Mouse (Mus musculus): ENCODE measurements around the gene Susd1.

Susd1 gene

GRCm38 (mm10) chr4:59437990-59438854, at the start of gene Susd1:
Susd1 (minus strand) TSS chr4:59438633.
- DNase-seq (ENCODE audit: low spot score), result peak; percentile 20

GRCm38 (mm10) chr4:59471306-59471705, 32.9 kb upstream of the Susd1 start:
- no peak for DNase-seq (ENCODE audit: low spot score)

- DNase-seq (ENCODE audit: low spot score), result no peak
Measured at GRCm38 (mm10) chr4:59465449-59465848, 27.0 kb upstream of the Susd1 start.

- no peak for DNase-seq (ENCODE audit: low spot score)
Measured at GRCm38 (mm10) chr4:59464661-59465060, 26.2 kb upstream of the Susd1 start.

- DNase-seq (ENCODE audit: low spot score), result no peak
Measured at GRCm38 (mm10) chr4:59462494-59462893, 24.1 kb upstream of the Susd1 start.

GRCm38 (mm10) chr4:59461116-59461727, 22.8 kb upstream of the Susd1 start:
- no peak for DNase-seq (ENCODE audit: low spot score)

- no peak for DNase-seq (ENCODE audit: low spot score)
Measured at GRCm38 (mm10) chr4:59459216-59459955, 21.0 kb upstream of the Susd1 start.

GRCm38 (mm10) chr4:59457941-59458340, 19.5 kb upstream of the Susd1 start:
- DNase-seq (ENCODE audit: low spot score), result no peak

GRCm38 (mm10) chr4:59457091-59457490, 18.7 kb upstream of the Susd1 start:
- no peak for DNase-seq (ENCODE audit: low spot score)

GRCm38 (mm10) chr4:59455465-59455864, 17.0 kb upstream of the Susd1 start:
- no peak for DNase-seq (ENCODE audit: low spot score)

- DNase-seq (ENCODE audit: low spot score), result no peak
Measured at GRCm38 (mm10) chr4:59454046-59454445, 15.6 kb upstream of the Susd1 start.

- DNase-seq (ENCODE audit: low spot score), result no peak
Measured at GRCm38 (mm10) chr4:59452503-59452933, 14.1 kb upstream of the Susd1 start.

- no peak for DNase-seq (ENCODE audit: low spot score)
Measured at GRCm38 (mm10) chr4:59450906-59451305, 12.5 kb upstream of the Susd1 start.

GRCm38 (mm10) chr4:59450234-59450854, 11.9 kb upstream of the Susd1 start:
- no peak for DNase-seq (ENCODE audit: low spot score)

GRCm38 (mm10) chr4:59447296-59447695, 8.9 kb upstream of the Susd1 start:
- no peak for DNase-seq (ENCODE audit: low spot score)

GRCm38 (mm10) chr4:59445516-59445915, 7.1 kb upstream of the Susd1 start:
- no peak for DNase-seq (ENCODE audit: low spot score)

- DNase-seq (ENCODE audit: low spot score), result no peak
Measured at GRCm38 (mm10) chr4:59444994-59445393, 6.6 kb upstream of the Susd1 start.

GRCm38 (mm10) chr4:59444085-59444484, 5.7 kb upstream of the Susd1 start:
- DNase-seq (ENCODE audit: low spot score), result no peak

GRCm38 (mm10) chr4:59441265-59441664, 2.8 kb upstream of the Susd1 start:
- DNase-seq (ENCODE audit: low spot score), result no peak

- no peak for DNase-seq (ENCODE audit: low spot score)
Measured at GRCm38 (mm10) chr4:59439960-59440359, 1.5 kb upstream of the Susd1 start.

- no peak for DNase-seq (ENCODE audit: low spot score)
Measured at GRCm38 (mm10) chr4:59439041-59439440, 608 bp upstream of the Susd1 start.

GRCm38 (mm10) chr4:59435951-59436350, 2.5 kb downstream of the Susd1 start:
- no peak for DNase-seq (ENCODE audit: low spot score)

All from urinary bladder, postnatal 10 days (tissue).